Mouse (Mus musculus) kidney, embryonic 14.5 days (tissue): ENCODE measurements at regions not wholly inside any gene's neighbourhood (a gene's known extent, or its start where the extent isn't known, plus 50 kb on each side); places are given as distances from the start of the nearest gene placed in this dataset.

Experiments used
- ATAC-seq: fragments of 200-750 bp; cut with Nextera tagmentation; 2 replicates; pipeline ENCODE4 v1.8.0; 2017; ENCODE audit warnings: moderate number of reproducible peaks, mild to moderate bottlenecking, moderate TSS enrichment, moderate library complexity; ENCODE audit not compliant: low FRiP score, low TSS enrichment
- H3K27ac ChIP-seq: fragments of 300-500 bp; sonication (generic); 2 replicates; pipeline ENCODE4 v1.5.1; 2014; ENCODE audit warnings: low read depth, mild to moderate bottlenecking, low read length, moderate library complexity, mixed read lengths
- H3K27me3 ChIP-seq: fragments of 300-500 bp; sonication (generic); 2 replicates; pipeline ENCODE4 v1.6.1; 2014; ENCODE audit warnings: mild to moderate bottlenecking, low read length; ENCODE audit not compliant: control insufficient read depth, insufficient read depth
- H3K36me3 ChIP-seq: fragments of 300-500 bp; sonication (generic); 2 replicates; pipeline ENCODE4 v1.6.1; 2014; ENCODE audit warnings: low read length, mixed read lengths; ENCODE audit not compliant: control insufficient read depth, insufficient read depth
- H3K4me1 ChIP-seq: fragments of 300-500 bp; sonication (generic); 2 replicates; pipeline ENCODE4 v1.6.1; 2014; ENCODE audit warnings: low read length, mixed read lengths; ENCODE audit not compliant: control insufficient read depth, insufficient read depth
- H3K4me2 ChIP-seq: fragments of 300-500 bp; sonication (generic); replicated peaks from 2 replicates; pipeline ENCODE4 v1.6.1; 2014; ENCODE audit warnings: low read depth, mild to moderate bottlenecking, low read length
- H3K4me3 ChIP-seq: fragments of 300-500 bp; sonication (generic); 2 replicates; pipeline ENCODE4 v1.5.1; 2014; ENCODE audit warnings: mild to moderate bottlenecking, low read length
- H3K9ac ChIP-seq: fragments of 300-500 bp; sonication (generic); 2 replicates; pipeline ENCODE4 v1.6.1; 2014; ENCODE audit warnings: low read depth, mild to moderate bottlenecking, low read length, moderate library complexity
- H3K9me3 ChIP-seq: fragments of 300-500 bp; sonication (generic); 2 replicates; pipeline ENCODE4 v1.6.1; 2016; ENCODE audit warnings: low read length; ENCODE audit not compliant: control insufficient read depth
- WGBS: fragments of 180-500 bp; shearing (Covaris S2); extraction: QIAGEN DNeasy Blood & Tissue Kit; methylation state at CpG from one replicate; pipeline ENCODE4 v1.1.7; 2014; 5-methylcytosine and 5-hydroxymethylcytosine counted together

GRCm38 (mm10) chr1:191486766-191487165 lies 83.7 kb upstream of the Ppp2r5a start:
- H3K27ac ChIP-seq = no peak overlapping the region
- H3K4me1 ChIP-seq = no peaks in the 10 kb centered on the region
- whole genome bisulfite sequencing = 40% methylated on average over 6 of the region's 6 CpGs
- ATAC-seq = no peak
- H3K27me3 ChIP-seq = no peaks in the 10 kb centered on the region
- H3K4me3 ChIP-seq = no peak overlapping the region
- H3K9ac ChIP-seq = no peak overlapping the region
- H3K4me2 ChIP-seq = no peak overlapping the region
- no peaks in the 10 kb centered on the region for H3K36me3 ChIP-seq
- no peaks in the 10 kb centered on the region for H3K9me3 ChIP-seq

DNA sequence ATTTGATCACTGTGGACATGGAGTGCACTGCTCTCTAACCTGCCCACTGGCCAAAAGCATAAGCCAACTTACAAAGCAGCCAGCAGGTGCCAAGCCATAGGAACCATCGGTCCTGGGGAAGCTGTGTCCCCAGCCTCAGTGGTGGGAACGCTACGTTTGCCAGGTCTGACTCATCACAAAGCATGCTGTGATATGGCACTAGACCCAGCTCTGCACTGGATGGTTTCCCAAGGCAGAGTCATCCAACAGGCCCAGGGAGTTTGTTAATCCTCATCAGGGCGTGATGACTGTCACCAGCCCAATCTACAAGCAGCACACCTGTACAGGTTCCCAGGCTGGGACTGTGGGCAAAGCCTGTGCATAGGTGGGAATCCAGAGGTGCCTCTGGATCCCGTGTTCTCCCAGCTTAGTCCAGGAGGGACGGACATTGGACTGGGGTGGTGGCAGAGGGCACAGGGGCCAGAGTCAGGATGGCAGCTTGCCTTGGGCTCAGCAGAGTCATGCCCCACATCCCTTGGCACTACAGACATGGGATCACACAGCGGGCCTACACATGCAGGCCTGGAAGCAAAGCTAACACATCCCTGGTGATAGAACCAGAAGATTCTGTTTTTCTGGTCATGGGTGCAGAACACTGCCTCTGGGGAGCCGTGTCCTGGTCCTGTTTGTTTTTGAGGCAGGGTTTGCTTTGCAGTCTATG lies 81.8 kb upstream of the Ppp2r5a start:
- Histone ChIP-seq H3K36me3 (no peaks in the 10 kb centered on the region), H3K9me3 (no peaks in the 10 kb centered on the region), H3K4me1 (no peaks in the 10 kb centered on the region), H3K27ac (no peak overlapping the region), H3K4me3 (no peak overlapping the region), H3K27me3 (no peaks in the 10 kb centered on the region), H3K4me2 (no peak overlapping the region), H3K9ac (no peak overlapping the region)
- WGBS = 86% methylated on average over 8 of the region's 8 CpGs
- no peak for ATAC-seq

DNA sequence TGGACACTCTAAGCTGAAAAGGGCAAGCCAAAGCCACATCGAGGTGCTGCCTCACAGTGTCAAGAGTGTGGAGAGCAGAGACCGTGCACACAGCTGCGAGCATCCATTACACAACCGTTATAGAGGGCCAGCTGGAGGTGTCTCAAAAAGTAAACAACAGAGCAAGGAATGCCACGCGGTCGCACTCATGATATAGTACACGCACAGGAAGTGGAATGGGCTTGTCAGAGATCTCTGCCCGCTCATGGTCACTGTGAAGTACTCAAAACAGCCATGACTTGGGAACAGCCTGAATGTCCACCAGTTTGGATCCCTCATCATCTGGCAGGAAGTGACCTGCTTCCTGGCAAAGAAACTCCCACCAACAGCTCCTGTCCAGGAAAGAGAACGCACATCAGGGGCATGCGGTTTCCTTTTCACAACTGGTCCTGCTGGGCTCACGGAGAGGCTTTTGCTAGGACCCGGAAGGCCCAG lies 76.9 kb upstream of the Ppp2r5a start:
- H3K36me3 ChIP-seq = no peaks in the 10 kb centered on the region
- no peaks in the 10 kb centered on the region for H3K9me3 ChIP-seq
- no peak overlapping the region for H3K4me3 ChIP-seq
- no peaks in the 10 kb centered on the region for H3K4me1 ChIP-seq
- H3K4me2 ChIP-seq = no peak overlapping the region
- no peak overlapping the region for H3K27ac ChIP-seq
- no peak overlapping the region for H3K9ac ChIP-seq
- no peak for ATAC-seq
- WGBS = 51% methylated on average over 13 of the region's 13 CpGs
- no peaks in the 10 kb centered on the region for H3K27me3 ChIP-seq

GRCm38 (mm10) chr1:191472551-191472950 lies 69.5 kb upstream of the Ppp2r5a start:
- Histone ChIP-seq H3K4me2 (no peak overlapping the region), H3K27me3 (no peaks in the 10 kb centered on the region), H3K36me3 (no peaks in the 10 kb centered on the region), H3K9me3 (no peaks in the 10 kb centered on the region), H3K4me1 (peaks cover 6% of the 10 kb centered on the region; the same call in 1 of the 2 replicates), H3K4me3 (no peak overlapping the region), H3K9ac (no peak overlapping the region), H3K27ac (no peak overlapping the region)
- WGBS = 85% methylated on average over 5 of the region's 5 CpGs
- no peak for ATAC-seq

- Histone ChIP-seq H3K4me3 (no peak overlapping the region), H3K27ac (no peak overlapping the region), H3K36me3 (no peaks in the 10 kb centered on the region), H3K9ac (no peak overlapping the region), H3K4me1 (peaks cover 6% of the 10 kb centered on the region; the same call in 1 of the 2 replicates), H3K27me3 (no peaks in the 10 kb centered on the region), H3K4me2 (no peak overlapping the region), H3K9me3 (no peaks in the 10 kb centered on the region)
- WGBS = 68% methylated on average over 2 of the region's 2 CpGs
- no peak for ATAC-seq
Measured at GRCm38 (mm10) chr1:191471489-191471888, 68.4 kb upstream of the Ppp2r5a start.

GRCm38 (mm10) chr1:191470190-191470985 lies 67.3 kb upstream of the Ppp2r5a start:
- H3K27ac ChIP-seq = no peak overlapping the region; the same call in 1 of the 2 replicates
- peaks cover 6% of the 10 kb centered on the region; the same call in 1 of the 2 replicates for H3K4me1 ChIP-seq
- H3K36me3 ChIP-seq = no peaks in the 10 kb centered on the region
- no peak overlapping the region for H3K4me2 ChIP-seq
- no peak overlapping the region for H3K9ac ChIP-seq
- no peaks in the 10 kb centered on the region for H3K9me3 ChIP-seq
- no peaks in the 10 kb centered on the region for H3K27me3 ChIP-seq
- H3K4me3 ChIP-seq = no peak overlapping the region
- ATAC-seq = no peak
- 34% methylated on average over 13 of the region's 13 CpGs for WGBS

GRCm38 (mm10) chr1:191468837-191469529 lies 65.9 kb upstream of the Ppp2r5a start:
- Histone ChIP-seq H3K4me1 (peaks cover 6% of the 10 kb centered on the region; the same call in 1 of the 2 replicates), H3K4me2 (no peak overlapping the region), H3K27me3 (no peaks in the 10 kb centered on the region), H3K4me3 (no peak overlapping the region), H3K27ac (no peak overlapping the region), H3K36me3 (no peaks in the 10 kb centered on the region), H3K9me3 (no peaks in the 10 kb centered on the region), H3K9ac (no peak overlapping the region)
- WGBS = 47% methylated on average over 4 of the region's 4 CpGs
- no peak for ATAC-seq

GRCm38 (mm10) chr1:191466261-191466660 lies 63.2 kb upstream of the Ppp2r5a start:
- 81% methylated on average over 3 of the region's 3 CpGs for WGBS
- ATAC-seq = no peak
- Histone ChIP-seq H3K9me3 (no peaks in the 10 kb centered on the region), H3K27me3 (no peaks in the 10 kb centered on the region), H3K4me1 (peaks cover 20% of the 10 kb centered on the region; the same call in 1 of the 2 replicates), H3K27ac (no peak overlapping the region), H3K4me3 (no peak overlapping the region), H3K4me2 (no peak overlapping the region), H3K36me3 (no peaks in the 10 kb centered on the region), H3K9ac (no peak overlapping the region)
